Mouse (Mus musculus) G1E (cell line): Measurements from ENCODE around the gene Antxr2. TPM values are rescaled to one million over a fixed set of nuclear protein-coding genes. Genes with fewer than 3 reads are reported as not detected.
A peak's percentile ranks its signal among the peaks of the same experiment; 100 is the strongest.

Experiments used
- ATAC-seq: 2 replicates; pipeline ENCODE4 v1.8.0; 2016; ENCODE audit warnings: mild to moderate bottlenecking; ENCODE audit not compliant: insufficient number of reproducible peaks, poor library complexity, low FRiP score, severe bottlenecking; ENCODE audit errors: extremely low read depth
- DNase-seq: peaks from one replicate; pipeline ENCODE4 v3.0.0; 2012; ENCODE audit warnings: low spot score
- H3K27me3 ChIP-seq: 2 replicates; pipeline ENCODE4 v1.6.1; 2012; ENCODE audit warnings: mild to moderate bottlenecking, low read length, inconsistent platforms; ENCODE audit not compliant: insufficient read depth
- H3K36me3 ChIP-seq: replicated peaks from 2 replicates; pipeline ENCODE3; 2012; ENCODE audit warnings: mild to moderate bottlenecking, inconsistent platforms
- H3K4me1 ChIP-seq: 2 replicates; pipeline ENCODE4 v1.6.1; 2012; ENCODE audit warnings: low read depth, low read length, inconsistent platforms, mixed read lengths; ENCODE audit not compliant: insufficient read depth
- H3K4me3 ChIP-seq: 2 replicates; pipeline ENCODE4 v1.5.1; 2012; ENCODE audit warnings: low read depth, mild to moderate bottlenecking, inconsistent platforms, low read length, moderate library complexity, mixed read lengths
- H3K9me3 ChIP-seq: replicated peaks from 2 replicates; pipeline ENCODE4 v1.6.1; 2012; ENCODE audit warnings: inconsistent platforms
- CTCF ChIP-seq: IDR thresholded peaks from 2 replicates; pipeline ENCODE4 v1.5.1; 2012; ENCODE audit warnings: low read depth, low read length, inconsistent platforms, mixed read lengths
- GATA1 ChIP-seq: IDR thresholded peaks from 2 replicates; pipeline ENCODE4 v1.6.1; 2012; ENCODE audit warnings: borderline replicate concordance, low read length, inconsistent platforms, mixed read lengths
- GATA2 ChIP-seq: IDR thresholded peaks from 2 replicates; pipeline ENCODE4 v1.6.1; 2012; ENCODE audit warnings: low read depth, low read length, inconsistent platforms, borderline replicate concordance
- POLR2AphosphoS5 ChIP-seq: IDR thresholded peaks from 2 replicates; pipeline ENCODE4 v1.6.1; 2012; ENCODE audit warnings: low read depth, low read length, inconsistent platforms; ENCODE audit not compliant: insufficient replicate concordance
- TAL1 ChIP-seq: conservative IDR thresholded peaks from 2 replicates; pipeline ENCODE4 v1.6.1; 2012; ENCODE audit warnings: low read depth, low read length, inconsistent platforms, mixed read lengths
- polyA plus RNA-seq: library from polyadenylated mRNA; stranded (reverse); fragments of >175 nt; gene quantifications from 2 replicates; pipeline ENCODE4 v1.2.3, GENCODE M21; 2012
- total RNA-seq, 2 experiments: library from RNA; stranded (forward) in 1 of 2; stranded (reverse) in 1 of 2; fragments of 200-1000 nt in 1 of 2; fragments of >200 nt in 1 of 2; fragmentation: Nextera tagmentation in 1 of 2; gene quantifications; 2 replicates each; pipeline ENCODE4 v1.2.3; 2014 to 2017

Gene Antxr2
- total and polyA plus RNA-seq, 3 experiments: 0.05 TPM; not detected in 2

- no peak for TF ChIP-seq GATA1
- TF ChIP-seq TAL1: no peak
- no peak for TF ChIP-seq CTCF
- TF ChIP-seq GATA2: no peak
- TF ChIP-seq POLR2AphosphoS5: no peak
- no peak for DNase-seq
These were observed 9.3 kb downstream of the Antxr2 start for GRCm38 (mm10) chr5:98021518-98021917.

DNA sequence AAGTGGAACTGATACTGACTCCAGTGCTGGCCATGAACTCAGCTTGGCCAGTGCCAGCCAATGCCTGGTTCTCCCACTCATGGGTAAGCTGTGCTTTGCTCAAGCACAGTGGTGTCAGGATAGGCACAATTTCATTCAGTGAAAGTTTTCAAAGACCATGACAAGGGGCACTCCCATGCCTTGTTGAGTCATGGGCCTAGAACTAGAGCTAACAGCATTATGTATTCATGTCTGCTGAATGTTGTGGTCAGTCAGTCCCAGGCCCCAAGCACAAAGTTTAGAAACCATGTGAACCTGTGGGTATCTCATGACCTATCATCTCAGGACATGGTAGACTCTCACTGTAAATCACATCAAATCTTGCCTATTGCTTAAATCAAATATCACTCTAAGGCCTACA lies 10.2 kb downstream of the Antxr2 start:
- peaks cover 24% of the 10 kb centered on the region for H3K9me3 ChIP-seq
- ATAC-seq (no peak), DNase-seq (no peak)
- H3K4me3 ChIP-seq: no peak overlapping the region
- H3K4me1 ChIP-seq: no peaks in the 10 kb centered on the region; the same call in 1 of the 2 replicates
- H3K27me3 ChIP-seq: no peaks in the 10 kb centered on the region
- no peaks in the 10 kb centered on the region for H3K36me3 ChIP-seq
- no peak for TF ChIP-seq POLR2AphosphoS5
- no peak for TF ChIP-seq TAL1
- TF ChIP-seq CTCF: no peak
- TF ChIP-seq GATA2: no peak
- TF ChIP-seq GATA1: no peak

More at GRCm38 (mm10) chr5:98021518-98021917, 9.3 kb downstream of the Antxr2 start:
- Histone ChIP-seq H3K27me3 (no peaks in the 10 kb centered on the region), H3K4me3 (no peak overlapping the region), H3K36me3 (no peaks in the 10 kb centered on the region), H3K4me1 (no peaks in the 10 kb centered on the region; the same call in 1 of the 2 replicates), H3K9me3 (peaks cover 19% of the 10 kb centered on the region)
- no peak for ATAC-seq

GRCm38 (mm10) chr5:98019396-98019795 lies 11.4 kb downstream of the Antxr2 start:
- no peak for TF ChIP-seq CTCF
- TF ChIP-seq POLR2AphosphoS5: no peak
- TF ChIP-seq GATA2: no peak
- TF ChIP-seq TAL1: no peak
- no peak for TF ChIP-seq GATA1

DNA sequence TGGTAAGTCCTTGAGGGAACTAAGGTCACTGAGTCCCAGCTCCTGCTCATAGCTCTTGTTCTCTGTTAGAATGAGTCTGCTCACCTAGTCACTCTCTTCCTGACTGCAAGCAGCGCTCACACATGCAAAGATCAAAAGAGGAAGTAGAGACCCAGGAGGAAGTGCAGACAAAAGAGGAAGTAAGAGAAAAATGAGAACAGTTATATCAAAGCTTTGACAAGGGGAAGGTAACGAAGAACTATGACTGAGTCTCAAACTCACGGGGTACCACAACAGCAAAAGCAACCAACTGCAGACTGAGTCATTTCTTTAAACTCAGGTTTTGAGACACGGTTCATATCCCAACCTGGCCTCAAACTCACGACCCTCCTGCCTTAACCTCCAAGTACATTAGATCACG lies 12.7 kb downstream of the Antxr2 start:
- no peaks in the 10 kb centered on the region; the same call in 1 of the 2 replicates for H3K4me1 ChIP-seq
- H3K9me3 ChIP-seq: peaks cover 24% of the 10 kb centered on the region
- TF ChIP-seq CTCF: no peak
- TF ChIP-seq GATA1: no peak
- TF ChIP-seq POLR2AphosphoS5: no peak
- no peak for TF ChIP-seq GATA2
- TF ChIP-seq TAL1: no peak
- no peak overlapping the region for H3K4me3 ChIP-seq
- ATAC-seq (peak; percentile 70), DNase-seq (no peak)
- H3K27me3 ChIP-seq: no peaks in the 10 kb centered on the region
- H3K36me3 ChIP-seq: no peaks in the 10 kb centered on the region

More at GRCm38 (mm10) chr5:98019396-98019795, 11.4 kb downstream of the Antxr2 start:
- no peak overlapping the region for H3K4me3 ChIP-seq
- DNase-seq (no peak), ATAC-seq (no peak)
- no peaks in the 10 kb centered on the region; the same call in 1 of the 2 replicates for H3K4me1 ChIP-seq
- H3K36me3 ChIP-seq: no peaks in the 10 kb centered on the region
- no peaks in the 10 kb centered on the region for H3K27me3 ChIP-seq
- peaks cover 24% of the 10 kb centered on the region for H3K9me3 ChIP-seq

DNA sequence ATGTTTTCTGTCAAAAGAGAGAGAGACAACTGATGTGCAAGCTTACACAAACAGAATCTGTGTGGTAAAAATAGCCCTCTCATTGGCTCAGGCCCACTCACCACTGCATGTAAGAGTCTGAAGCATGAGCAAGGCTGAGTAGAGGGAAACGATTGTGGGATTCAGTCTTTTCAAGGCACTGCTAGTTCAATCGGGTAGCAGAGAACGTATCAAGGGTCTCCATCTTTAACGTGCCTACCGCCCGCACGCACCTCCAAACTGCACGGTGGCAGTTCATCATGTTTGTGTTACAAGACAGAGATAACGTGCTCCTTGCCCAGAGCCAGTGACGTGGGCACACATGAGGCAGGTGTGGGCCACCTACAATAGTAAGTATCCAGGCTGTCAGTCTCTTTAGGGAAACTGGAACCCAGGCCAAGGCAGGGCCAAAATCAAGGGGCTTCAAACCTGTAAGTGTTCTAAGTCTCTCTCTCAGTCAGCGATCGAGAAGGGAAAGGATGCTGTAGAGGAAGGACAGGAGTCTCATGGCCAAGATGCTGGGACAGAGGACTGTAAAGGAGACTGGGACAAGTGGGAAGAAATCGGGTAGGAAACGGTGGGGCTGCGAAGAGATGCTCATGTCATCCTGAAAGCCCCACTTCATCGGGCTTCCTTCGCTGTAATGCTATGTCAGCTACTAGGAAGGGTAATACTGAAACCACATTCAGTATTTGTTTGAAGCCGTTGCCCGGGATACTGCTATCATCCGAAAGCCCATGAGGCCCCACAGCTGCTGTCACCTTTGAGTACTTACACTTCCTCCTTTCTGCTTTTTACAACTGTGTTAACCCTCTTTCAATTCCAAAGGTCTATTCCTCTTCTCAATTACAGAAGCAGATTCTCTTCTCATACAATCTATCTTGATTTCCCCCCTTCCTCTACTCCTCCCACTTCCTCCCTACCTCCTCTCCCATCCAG lies 14.3 kb downstream of the Antxr2 start:
- no peaks in the 10 kb centered on the region for H3K36me3 ChIP-seq
- H3K4me1 ChIP-seq: no peaks in the 10 kb centered on the region; the same call in 1 of the 2 replicates
- no peaks in the 10 kb centered on the region for H3K27me3 ChIP-seq
- no peak for DNase-seq
- TF ChIP-seq GATA1 (no peak), GATA2 (no peak), CTCF (no peak), TAL1 (no peak), POLR2AphosphoS5 (no peak)
- ATAC-seq: peak; percentile 23; the same call in 1 of the 2 replicates
- H3K9me3 ChIP-seq: peaks cover 24% of the 10 kb centered on the region
- H3K4me3 ChIP-seq: no peak overlapping the region

DNA sequence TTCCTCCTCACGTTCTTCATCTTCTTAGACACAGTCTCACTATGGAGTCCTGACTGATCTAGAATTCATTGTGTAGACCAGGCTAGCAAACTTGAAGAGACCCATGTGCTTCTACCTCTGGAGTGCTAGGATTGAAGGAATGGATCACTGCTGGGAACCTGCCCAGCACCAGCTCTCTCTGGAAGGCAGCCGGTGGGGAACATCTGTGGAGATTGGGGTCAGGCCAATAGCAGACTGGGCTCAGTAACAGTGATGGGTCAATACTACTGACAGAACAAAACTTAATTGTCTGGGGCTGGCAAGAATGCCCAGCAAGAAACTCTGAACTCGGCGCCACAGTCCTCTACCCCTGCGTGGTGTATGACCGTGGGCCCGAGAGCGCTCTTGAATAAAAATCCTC lies 25.1 kb downstream of the Antxr2 start:
- Histone ChIP-seq H3K36me3 (no peaks in the 10 kb centered on the region), H3K9me3 (peaks cover 7% of the 10 kb centered on the region; the same call in 1 of the 2 replicates), H3K4me1 (no peaks in the 10 kb centered on the region), H3K27me3 (no peaks in the 10 kb centered on the region), H3K4me3 (no peak overlapping the region)
- DNase-seq (no peak), ATAC-seq (no peak)
- TF ChIP-seq TAL1 (no peak), GATA1 (no peak), CTCF (no peak), POLR2AphosphoS5 (no peak), GATA2 (no peak)
